Mouse (Mus musculus) myocyte (in vitro differentiated cells): ENCODE results near the gene Nek1. TPM values are rescaled to one million over a fixed set of nuclear protein-coding genes. Genes with fewer than 3 reads are reported as not detected.

ENCODE experiments used
- H3K27me3 ChIP-seq: one replicate; pipeline ENCODE4 v1.6.1; 2011; ENCODE audit not compliant: control insufficient read depth, insufficient read depth, insufficient read length
- H3K36me3 ChIP-seq: one replicate; pipeline ENCODE4 v1.6.1; 2011; ENCODE audit not compliant: control insufficient read depth, insufficient read depth
- H3K4me2 ChIP-seq: one replicate; pipeline ENCODE4 v1.6.1; 2011; ENCODE audit warnings: low read depth, control low read depth
- H3K4me3 ChIP-seq: one replicate; pipeline ENCODE4 v1.5.1; 2011; ENCODE audit warnings: mild to moderate bottlenecking, control low read depth, moderate library complexity
- H3K79me2 ChIP-seq: one replicate; pipeline ENCODE4 v1.6.1; 2011; ENCODE audit not compliant: control insufficient read depth, insufficient read depth
- H3ac ChIP-seq: one replicate; pipeline ENCODE4 v1.6.1; 2011; ENCODE audit not compliant: control insufficient read depth, insufficient read length
- CEBPB ChIP-seq: IDR thresholded peaks from 2 replicates; pipeline ENCODE4 v1.6.1; 2011; ENCODE audit warnings: mild to moderate bottlenecking, moderate library complexity; ENCODE audit not compliant: poor library complexity, insufficient read depth, severe bottlenecking
- E2F4 ChIP-seq: IDR thresholded peaks from one replicate; pipeline ENCODE4 v1.6.1; 2011; ENCODE audit warnings: mild to moderate bottlenecking, control low read depth, moderate library complexity; ENCODE audit not compliant: insufficient read depth
- MAX ChIP-seq: IDR thresholded peaks from one replicate; pipeline ENCODE4 v1.6.1; 2011; ENCODE audit warnings: low read depth, mild to moderate bottlenecking, control low read depth
- MYOD1 ChIP-seq, 3 experiments: IDR thresholded peaks; one replicate each; pipeline ENCODE4 v1.6.1; 2011; ENCODE audit warnings: control low read depth in 2 of 3, low read depth in 2 of 3, mild to moderate bottlenecking in 2 of 3, moderate library complexity in 1 of 3; ENCODE audit not compliant: insufficient read length in 2 of 3, control insufficient read depth in 1 of 3
- MYOG ChIP-seq, 3 experiments: IDR thresholded peaks; one replicate each; pipeline ENCODE4 v1.6.1; 2011; ENCODE audit warnings: control low read depth in 2 of 3, low read depth in 2 of 3, mild to moderate bottlenecking in 2 of 3; ENCODE audit not compliant: insufficient read length in 2 of 3, control insufficient read depth in 1 of 3, insufficient read depth in 1 of 3
- POLR2A ChIP-seq: IDR thresholded peaks from one replicate; pipeline ENCODE4 v1.6.1; 2011; ENCODE audit warnings: low read depth, mild to moderate bottlenecking, control low read depth, moderate library complexity; ENCODE audit not compliant: insufficient read length
- POLR2AphosphoS2 ChIP-seq: IDR thresholded peaks from one replicate; pipeline ENCODE4 v1.6.1; 2011; ENCODE audit warnings: low read depth, control low read depth; ENCODE audit not compliant: insufficient read length
- REST ChIP-seq: IDR thresholded peaks from one replicate; pipeline ENCODE4 v1.6.1; 2011; ENCODE audit warnings: mild to moderate bottlenecking, control low read depth, moderate library complexity; ENCODE audit not compliant: insufficient read depth, insufficient read length
- SRF ChIP-seq: IDR thresholded peaks from one replicate; pipeline ENCODE4 v1.6.1; 2011; ENCODE audit warnings: low read depth; ENCODE audit not compliant: control insufficient read depth, insufficient read length
- TCF12 ChIP-seq: IDR thresholded peaks from one replicate; pipeline ENCODE4 v1.6.1; 2011; ENCODE audit warnings: mild to moderate bottlenecking, control low read depth; ENCODE audit not compliant: poor library complexity, insufficient read depth, severe bottlenecking
- TCF3 ChIP-seq: IDR thresholded peaks from one replicate; pipeline ENCODE4 v1.6.1; 2011; ENCODE audit warnings: low read depth, control low read depth; ENCODE audit not compliant: insufficient read length
- USF1 ChIP-seq: IDR thresholded peaks from one replicate; pipeline ENCODE4 v1.6.1; 2011; ENCODE audit warnings: low read depth, mild to moderate bottlenecking, control low read depth, moderate library complexity
- polyA plus RNA-seq: library from polyadenylated mRNA; unstranded; fragments of >200 nt; fragmentation: generic; extraction: Trizol; gene quantifications from one replicate; pipeline ENCODE4 v1.2.1, GENCODE M21; 2012; ENCODE audit warnings: missing spikeins

Gene Nek1
- polyA plus RNA-seq, 1 experiment = 3.4 TPM

GRCm38 (mm10) chr8:61178594-61179140 lies 185.7 kb downstream of the Nek1 start:
- Histone ChIP-seq H3ac (no peak overlapping the region), H3K79me2 (no peaks in the 10 kb centered on the region), H3K4me3 (no peak overlapping the region), H3K27me3 (no peaks in the 10 kb centered on the region), H3K4me2 (no peak overlapping the region), H3K36me3 (no peaks in the 10 kb centered on the region)
- no peak for TF ChIP-seq CEBPB
- no peak for TF ChIP-seq MYOG (IDR thresholded peaks at IDR 0.05; ENCODE audit: control insufficient read depth in 1 of 3, insufficient read depth in 1 of 3, insufficient read length in 2 of 3, low read depth in 2 of 3)
- TF ChIP-seq USF1 = no peak
- TF ChIP-seq MYOD1 (IDR thresholded peaks at IDR 0.05; ENCODE audit: control insufficient read depth in 1 of 3, insufficient read length in 2 of 3, low read depth in 2 of 3) = no peak
- TF ChIP-seq MAX = no peak
- TF ChIP-seq TCF12 = no peak
- no peak for TF ChIP-seq REST
- no peak for TF ChIP-seq TCF3
- no peak for TF ChIP-seq POLR2A
- no peak for TF ChIP-seq POLR2AphosphoS2
- no peak for TF ChIP-seq SRF
- TF ChIP-seq E2F4 = no peak

Other genes with a start within 250 kb of the Nek1 start
- gene Hpf1, start 102.8 kb upstream of the Nek1 start, polyA plus RNA-seq = 34.6 TPM
- gene Clcn3, start 9.9 kb upstream of the Nek1 start, polyA plus RNA-seq = 6.8 TPM
- gene Sh3rf1, start 230.7 kb downstream of the Nek1 start, polyA plus RNA-seq = 4.2 TPM